ENCODE assay signal across 13 mouse cellular contexts in genomic region chr13:8913890-8914289, GRCm38 (mm10). TPM values are rescaled to one million over a fixed set of nuclear protein-coding genes. Genes with fewer than 3 reads are reported as not detected.
"Had no signal": no experiment of that assay in that cellular context is flagged by ENCODE, and none has a peak within 500 bp of the region (broad histone marks: within the 10 kb centered on the region; RNA-seq: fewer than 3 reads in every experiment).

No protein-coding gene starts in this region.

RNA-seq across cellular contexts. Expression of gene Gm9745, which starts 34.1 kb away (rescaled TPM):
- polyA plus RNA-seq: neural tube, embryonic 13.5 days; neural tube, embryonic 14.5 days; neural tube, embryonic 15.5 days; small intestine, adult 2 months; spleen, adult 2 months; stomach, embryonic 14.5 days; stomach, embryonic 15.5 days; stomach, embryonic 16.5 days; stomach, postnatal 0 days; testis, adult 2 months; thymus, adult 2 months; thymus, postnatal 0 days; urinary bladder, adult 2 months had no signal

RNA-seq across cellular contexts. Expression of gene Idi2, which starts 38.8 kb away (rescaled TPM):
- polyA plus RNA-seq: neural tube, embryonic 13.5 days; neural tube, embryonic 15.5 days; small intestine, adult 2 months; spleen, adult 2 months; stomach, embryonic 14.5 days; stomach, embryonic 15.5 days; stomach, embryonic 16.5 days; stomach, postnatal 0 days; testis, adult 2 months; urinary bladder, adult 2 months had no signal
